Mouse (Mus musculus): ENCODE measurements around the gene Pcca.

Pcca gene

GRCm38 (mm10) chr14:122917676-122918075 lies 383.6 kb downstream of the Pcca start:
- no peak for DNase-seq (ENCODE audit: extremely low spot score, low spot score)

GRCm38 (mm10) chr14:122920011-122920410 lies 385.9 kb downstream of the Pcca start:
- DNase-seq (ENCODE audit: extremely low spot score, low spot score): no peak

DNA sequence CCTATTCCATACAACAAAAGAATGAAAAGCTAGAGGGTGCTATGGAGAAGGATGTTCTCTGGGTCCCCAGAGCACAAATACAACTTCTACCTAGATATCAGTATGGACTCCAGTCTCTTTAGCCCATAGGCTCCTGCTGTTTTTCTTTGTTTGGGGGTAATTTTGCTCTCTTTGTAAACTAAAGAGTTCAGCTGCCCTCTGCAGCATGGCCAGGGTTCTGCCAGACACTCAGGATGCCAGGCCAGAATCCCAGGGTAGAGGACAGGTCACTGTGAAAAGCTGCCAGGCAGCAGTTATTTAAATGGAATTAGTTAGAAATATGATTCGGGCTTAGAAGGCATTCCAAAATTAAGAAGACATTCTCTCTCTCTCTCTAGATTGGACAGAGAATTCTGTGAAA lies 402.3 kb downstream of the Pcca start:
- DNase-seq (ENCODE audit: extremely low spot score, low spot score): no peak
